In genomic region chr4:141060426-141061301, GRCm38 (mm10) we compare ENCODE assay signal across 8 mouse cellular contexts. TPM values are rescaled to one million over a fixed set of nuclear protein-coding genes. Genes with fewer than 3 reads are reported as not detected.
A peak's percentile ranks its signal among the peaks of the same experiment; 100 is the strongest.
DNase-seq lines count a peak whose midpoint lies in the region; ATAC-seq lines count a peak whose summit lies in the region.

Gene Crocc, minus strand, starts transcription at chr4:141060550.

- peaks cover 19% of the 10 kb centered on the region for H3K4me1 ChIP-seq in lung, embryonic 16.5 days (replicated peaks; ENCODE audit: control insufficient read depth, insufficient read depth, low read length)

- no peaks in the 10 kb centered on the region for H3K9me3 ChIP-seq in lung, embryonic 16.5 days (ENCODE audit: control insufficient read depth, low read length)

- H3K27ac ChIP-seq in lung, embryonic 16.5 days (ENCODE audit: low read length), result peak within 1 kb of the TSS; percentile 96

- peak within 1 kb of the TSS; percentile 67 for H3K4me3 ChIP-seq in lung, embryonic 16.5 days (ENCODE audit: low read length)

- peak; percentile 87 for DNase-seq in MEL-GATA-1-ER (ENCODE audit: extremely low read depth, low read depth)
- peak; percentile 99 for DNase-seq in cerebellum, adult 8-10 months
- DNase-seq in forelimb bud, embryonic 11.5 days (ENCODE audit: low read depth, low spot score), result peak; percentile 100
- DNase-seq in layer of hippocampus, adult 9-10 months (ENCODE audit: low spot score), result peak; percentile 95
- DNase-seq in ovary, postnatal 10 days (ENCODE audit: low spot score), result peak; percentile 99
- peak; percentile 98 to 100 for DNase-seq in thymus, postnatal 10 days (ENCODE audit: low spot score in 2 of 2)

- H3K9ac ChIP-seq in lung, embryonic 16.5 days (ENCODE audit: low read length), result peak within 1 kb of the TSS; percentile 83

- H3K4me2 ChIP-seq in lung, embryonic 16.5 days (ENCODE audit: low read depth, low read length), result peak within 1 kb of the TSS; percentile 76

- no peaks in the 10 kb centered on the region for H3K27me3 ChIP-seq in lung, embryonic 16.5 days (ENCODE audit: control insufficient read depth, insufficient read depth, low read depth, low read length)

- peak; percentile 88 to 89 for ATAC-seq in hematopoietic stem cell, adult 5-6 weeks (replicated peaks in 1 of 2; ENCODE audit: insufficient read depth in 1 of 2, low FRiP score in 2 of 2, low TSS enrichment in 1 of 2, low read depth in 1 of 2, poor library complexity in 2 of 2, severe bottlenecking in 2 of 2)
- ATAC-seq in lung, embryonic 16.5 days (ENCODE audit: low read depth), result peak; percentile 97

- WGBS in lung, embryonic 16.5 days, result under 1% methylated on average over 75 of the region's 77 CpGs

- H3K36me3 ChIP-seq in lung, embryonic 16.5 days (ENCODE audit: control insufficient read depth, insufficient read depth, low read length), result peaks cover 9% of the 10 kb centered on the region; the same call in 1 of the 2 replicates

RNA-seq across cellular contexts. Expression of gene Crocc, which starts in this region (rescaled TPM):
- 8.3 and 9.9 TPM in 2 replicates for total RNA-seq in hematopoietic stem cell, adult 5-6 weeks (2017)
- 5.3 and 5.5 TPM in 2 replicates for polyA plus RNA-seq in lung, embryonic 16.5 days (2015; fragmentation: Nextera tagmentation; extraction: Ambion mirVana)

Comparison
In these comparisons a context has a peak if more than half of its experiments do, and no peak if none do; other contexts are left out.
1. Peak in every context shown above with its lines: DNase-seq, ATAC-seq, H3K4me3 ChIP-seq and H3K27ac ChIP-seq.